Mouse (Mus musculus): ENCODE measurements around the gene Sugct.

- TF ChIP-seq CTCF (IDR thresholded peaks at IDR 0.05; ENCODE audit: low read depth) (no peak), EP300 (IDR thresholded peaks at IDR 0.05; ENCODE audit: low read depth) (no peak)
Measured at GRCm38 (mm10) chr13:17638008-17638407, 57.3 kb downstream of the Sugct start.

Measured in heart, postnatal 0 days (tissue).